Mouse (Mus musculus) ES-E14 (cell line): Measurements from ENCODE around the gene Cdca7l. TPM values are rescaled to one million over a fixed set of nuclear protein-coding genes. Genes with fewer than 3 reads are reported as not detected.
"Not testable (repeated sequence)": the region's sequence is repeated elsewhere in the genome, so short reads cannot be mapped to it uniquely, and the experiment has no call there.

ENCODE experiments used
- DNase-seq: peaks from one replicate; pipeline ENCODE4 v3.0.0-alpha.2; 2013; ENCODE audit warnings: low read depth, low spot score
- H3K27ac ChIP-seq: 2 replicates; pipeline ENCODE4 v1.5.1; 2012; ENCODE audit warnings: low read depth, mild to moderate bottlenecking, low read length, moderate library complexity, mixed read lengths; ENCODE audit not compliant: poor library complexity, insufficient read depth, severe bottlenecking
- H3K36me3 ChIP-seq: 2 replicates; pipeline ENCODE4 v1.6.1; 2012; ENCODE audit warnings: mild to moderate bottlenecking, low read length, moderate library complexity, mixed read lengths; ENCODE audit not compliant: control insufficient read depth, poor library complexity, insufficient read depth, severe bottlenecking
- H3K4me1 ChIP-seq, 2 experiments: fragments of 150-350 bp in 1 of 2; sonication (generic) in 1 of 2; 2 replicates each; pipeline ENCODE4 v1.6.1; 2012; ENCODE audit warnings: low read length in 2 of 2, mild to moderate bottlenecking in 1 of 2, mixed read lengths in 1 of 2; ENCODE audit not compliant: control insufficient read depth in 2 of 2, insufficient read depth in 2 of 2, poor library complexity in 1 of 2
- H3K4me3 ChIP-seq, 2 experiments: fragments of 150-350 bp in 1 of 2; sonication (generic) in 1 of 2; 2 replicates each; pipeline ENCODE4 v1.5.1; 2012; ENCODE audit warnings: low read length in 2 of 2, low read depth in 1 of 2, mild to moderate bottlenecking in 1 of 2, mixed read lengths in 1 of 2; ENCODE audit not compliant: insufficient read depth in 1 of 2, poor library complexity in 1 of 2, severe bottlenecking in 1 of 2
- H3K9ac ChIP-seq: 2 replicates; pipeline ENCODE4 v1.6.1; 2012; ENCODE audit warnings: low read depth, mild to moderate bottlenecking, low read length, mixed read lengths; ENCODE audit not compliant: poor library complexity, insufficient read depth, severe bottlenecking
- H3K9me3 ChIP-seq: fragments of 150-350 bp; sonication (generic); 2 replicates; pipeline ENCODE4 v1.6.1; 2012; ENCODE audit warnings: low read depth, mild to moderate bottlenecking, low read length; ENCODE audit not compliant: control insufficient read depth, insufficient read depth
- CHD2 ChIP-seq: IDR thresholded peaks from 2 replicates; pipeline ENCODE4 v1.6.1; 2014; ENCODE audit warnings: mild to moderate bottlenecking, low read depth, low read length, inconsistent platforms
- HCFC1 ChIP-seq: IDR thresholded peaks from 2 replicates; pipeline ENCODE4 v1.6.1; 2012; ENCODE audit warnings: low read length, inconsistent platforms, borderline replicate concordance; ENCODE audit not compliant: insufficient read depth
- MAFK ChIP-seq: IDR thresholded peaks from 2 replicates; pipeline ENCODE4 v1.6.1; 2014; ENCODE audit warnings: mild to moderate bottlenecking, low read depth, low read length, inconsistent platforms; ENCODE audit not compliant: insufficient read depth
- ZC3H11A ChIP-seq: IDR thresholded peaks from 2 replicates; pipeline ENCODE4 v1.6.1; 2012; ENCODE audit warnings: low read depth, mild to moderate bottlenecking, inconsistent platforms, low read length, borderline replicate concordance
- ZNF384 ChIP-seq: IDR thresholded peaks from 2 replicates; pipeline ENCODE4 v1.6.1; 2012; ENCODE audit warnings: low read depth, low read length, inconsistent platforms
- in situ Hi-C, 2 experiments: fragments of 600-800 bp; cut with MboI; formaldehyde crosslinking; loops; one replicate each; pipeline ENCODE4 v1.15.1; 2025; ENCODE audit warnings: low sequenced_read_pairs in 2 of 2, inconsistent platforms in 1 of 2; ENCODE audit not compliant: unreplicated experiment in 2 of 2
- total RNA-seq: library from RNA; depleted of rRNA; stranded (reverse); fragments of 300-350 nt; gene quantifications from 2 replicates; pipeline ENCODE4 v1.2.3, GENCODE M21; 2012

Gene Cdca7l
- total RNA-seq, 1 experiment = 20.5 TPM

DNA sequence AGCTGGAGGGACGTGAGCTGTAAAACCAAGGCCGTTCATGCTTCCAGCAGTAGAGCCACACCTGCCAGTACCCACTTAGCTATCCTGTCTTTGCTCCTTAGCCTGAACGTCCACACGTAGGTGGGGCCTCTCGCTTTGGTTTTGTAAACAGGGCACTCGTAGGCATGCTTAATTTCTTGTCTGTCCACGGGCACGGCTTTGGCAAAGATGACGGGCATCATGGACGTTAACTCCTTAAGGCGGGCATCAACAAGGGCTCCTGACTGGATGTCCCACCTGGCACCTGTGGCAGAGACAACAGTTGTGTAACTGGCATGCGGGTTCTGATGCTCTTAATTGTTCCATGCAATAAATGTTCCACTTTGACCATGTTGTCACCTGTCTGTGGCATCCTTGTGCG, 74.3 kb downstream of the Cdca7l start:
- H3K36me3 ChIP-seq = peaks cover 27% of the 10 kb centered on the region

DNA sequence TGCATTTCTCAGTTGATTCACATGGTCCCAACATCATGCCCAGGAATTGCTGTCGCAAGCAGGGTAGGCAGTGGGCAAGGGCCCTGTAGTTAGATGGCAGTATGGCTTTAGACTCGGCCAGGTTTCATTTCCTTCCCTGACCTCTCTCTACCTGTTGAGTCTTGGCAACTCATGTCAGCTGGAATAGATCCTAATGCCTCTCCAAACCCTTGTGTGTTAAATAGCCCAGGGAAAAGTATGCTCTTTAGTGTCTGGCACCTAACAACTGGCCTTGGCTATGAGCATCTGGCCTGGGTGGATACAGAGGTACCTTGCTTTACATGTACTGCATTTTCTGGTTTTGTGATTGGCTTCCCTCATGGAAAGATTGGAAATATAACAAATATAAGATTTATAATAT, 80.5 kb downstream of the Cdca7l start:
- no peak for DNase-seq
- Histone ChIP-seq H3K9ac (no peak overlapping the region), H3K36me3 (no peaks in the 10 kb centered on the region), H3K4me1 (no peaks in the 10 kb centered on the region), H3K4me3 (no peak overlapping the region), H3K27ac (no peak overlapping the region), H3K9me3 (no peaks in the 10 kb centered on the region)
- in situ Hi-C loops = no loop called here
- no peak for TF ChIP-seq HCFC1

More for the DNA sequence above, 74.3 kb downstream of the Cdca7l start:
- in situ Hi-C loops = no loop called here
- Histone ChIP-seq H3K9me3 (no peaks in the 10 kb centered on the region), H3K27ac (no peak overlapping the region), H3K4me3 (no peak overlapping the region), H3K9ac (no peak overlapping the region), H3K4me1 (peaks cover 0 to 2% of the 10 kb centered on the region in 2 experiments; a peak in 1 of 4 replicates)
- DNase-seq = no peak
- TF ChIP-seq HCFC1 (no peak), ZNF384 (no peak), CHD2 (no peak), ZC3H11A (no peak), MAFK (no peak)

DNA sequence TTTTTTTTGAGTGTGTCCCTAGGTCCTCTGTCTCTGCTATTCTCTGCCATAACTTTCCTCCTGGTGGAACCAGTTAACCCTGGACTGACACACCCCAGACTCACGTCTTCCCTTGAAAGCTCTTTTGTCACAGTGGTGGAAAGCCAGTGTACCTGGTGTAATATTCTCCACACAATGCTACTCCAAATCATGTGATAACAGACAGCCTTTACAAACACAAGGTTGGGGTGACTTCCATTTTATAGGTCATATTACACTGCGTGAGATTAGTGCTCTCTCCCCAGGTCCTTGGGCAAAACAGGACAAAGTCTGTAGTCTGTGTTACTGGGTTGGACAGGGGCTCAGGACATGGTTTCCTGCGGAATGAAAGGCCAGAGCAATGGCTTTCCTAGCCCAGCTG, 83.3 kb downstream of the Cdca7l start:
- no peaks in the 10 kb centered on the region for H3K36me3 ChIP-seq
- no peak for DNase-seq
- H3K9ac ChIP-seq = no peak overlapping the region
- no peak overlapping the region for H3K4me3 ChIP-seq
- no peaks in the 10 kb centered on the region for H3K9me3 ChIP-seq
- H3K4me1 ChIP-seq = no peaks in the 10 kb centered on the region
- TF ChIP-seq CHD2 (no peak), MAFK (no peak), ZC3H11A (no peak), HCFC1 (no peak), ZNF384 (no peak)
- in situ Hi-C loops = no loop called here
- no peak overlapping the region for H3K27ac ChIP-seq

GRCm38 (mm10) chr12:117900798-117901197, 96.7 kb downstream of the Cdca7l start:
- H3K27ac ChIP-seq, in situ Hi-C loops, H3K9ac ChIP-seq, DNase-seq, H3K4me1 ChIP-seq, H3K36me3 ChIP-seq, H3K4me3 ChIP-seq, H3K9me3 ChIP-seq: not testable (repeated sequence)

DNA sequence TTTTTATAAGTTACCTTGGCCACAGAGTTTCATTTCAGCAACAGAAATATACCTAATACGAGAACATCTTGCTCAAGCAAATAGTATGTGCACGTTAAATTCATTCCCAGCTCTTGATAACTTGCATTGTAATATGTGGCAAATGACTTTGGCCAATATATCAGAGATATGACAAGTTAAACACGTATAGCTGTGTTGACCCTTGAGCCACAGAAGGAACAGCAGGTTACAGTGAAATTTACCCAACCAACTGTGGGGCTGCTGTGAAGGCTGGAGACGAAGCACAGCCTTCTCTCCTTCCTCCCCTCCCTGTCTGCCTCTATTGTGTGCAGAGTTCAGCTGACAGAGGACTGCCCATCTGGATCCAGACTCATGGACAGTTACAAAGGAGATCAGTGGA, 97.3 kb downstream of the Cdca7l start:
- H3K36me3 ChIP-seq, in situ Hi-C loops, H3K4me1 ChIP-seq, H3K9me3 ChIP-seq, H3K9ac ChIP-seq, H3K4me3 ChIP-seq, DNase-seq, H3K27ac ChIP-seq: not testable (repeated sequence)
